Mouse (Mus musculus) CD4-positive, CD25-positive, alpha-beta regulatory T cell, adult 2 months (primary cell): ENCODE results near the gene Banp.

ENCODE experiments used
- DNase-seq: peaks from one replicate; pipeline ENCODE4 v3.0.0-alpha.2; 2012; ENCODE audit warnings: low read depth, low spot score

The Banp gene

GRCm38 (mm10) chr8:122018046-122018831, 68.7 kb downstream of the Banp start:
- no peak for DNase-seq

GRCm38 (mm10) chr8:122019162-122019561, 69.6 kb downstream of the Banp start:
- DNase-seq = no peak

- DNase-seq = no peak
Measured at GRCm38 (mm10) chr8:122020050-122020771, 70.7 kb downstream of the Banp start.

GRCm38 (mm10) chr8:122021725-122022124, 72.2 kb downstream of the Banp start:
- no peak for DNase-seq

- DNase-seq = no peak
Measured at GRCm38 (mm10) chr8:122022274-122022673, 72.7 kb downstream of the Banp start.

GRCm38 (mm10) chr8:122022705-122023104, 73.2 kb downstream of the Banp start:
- no peak for DNase-seq

- no peak for DNase-seq
Measured at GRCm38 (mm10) chr8:122025546-122025945, 76.0 kb downstream of the Banp start.

GRCm38 (mm10) chr8:122028116-122028515, 78.6 kb downstream of the Banp start:
- no peak for DNase-seq

- DNase-seq = no peak
Measured at GRCm38 (mm10) chr8:122030965-122031364, 81.4 kb downstream of the Banp start.

- DNase-seq = no peak
Measured at GRCm38 (mm10) chr8:122032741-122033140, 83.2 kb downstream of the Banp start.

- DNase-seq = no peak
Measured at GRCm38 (mm10) chr8:122035543-122035942, 86.0 kb downstream of the Banp start.

- DNase-seq = no peak
Measured at GRCm38 (mm10) chr8:122036325-122036724, 86.8 kb downstream of the Banp start.

GRCm38 (mm10) chr8:122037279-122037678, 87.7 kb downstream of the Banp start:
- DNase-seq = no peak

- no peak for DNase-seq
Measured at GRCm38 (mm10) chr8:122038076-122038475, 88.5 kb downstream of the Banp start.

- DNase-seq = no peak
Measured at GRCm38 (mm10) chr8:122039452-122039851, 89.9 kb downstream of the Banp start.

GRCm38 (mm10) chr8:122047206-122047870, 97.8 kb downstream of the Banp start:
- DNase-seq = no peak

GRCm38 (mm10) chr8:122049266-122049665, 99.7 kb downstream of the Banp start:
- DNase-seq = no peak

GRCm38 (mm10) chr8:122049923-122050322, 100.4 kb downstream of the Banp start:
- no peak for DNase-seq

GRCm38 (mm10) chr8:122050620-122051019, 101.1 kb downstream of the Banp start:
- no peak for DNase-seq

- DNase-seq = no peak
Measured at GRCm38 (mm10) chr8:122055321-122055720, 105.8 kb downstream of the Banp start.

- DNase-seq = no peak
Measured at GRCm38 (mm10) chr8:122056113-122056512, 106.6 kb downstream of the Banp start.

- DNase-seq = no peak
Measured at GRCm38 (mm10) chr8:122056882-122057281, 107.3 kb downstream of the Banp start.
